Mouse (Mus musculus): ENCODE results near the gene Tnfaip1.
A peak's percentile ranks its signal among the peaks of the same experiment; 100 is the strongest.
"Not testable (repeated sequence)": the region's sequence is repeated elsewhere in the genome, so short reads cannot be mapped to it uniquely, and the experiment has no call there.

Tnfaip1 gene

DNA sequence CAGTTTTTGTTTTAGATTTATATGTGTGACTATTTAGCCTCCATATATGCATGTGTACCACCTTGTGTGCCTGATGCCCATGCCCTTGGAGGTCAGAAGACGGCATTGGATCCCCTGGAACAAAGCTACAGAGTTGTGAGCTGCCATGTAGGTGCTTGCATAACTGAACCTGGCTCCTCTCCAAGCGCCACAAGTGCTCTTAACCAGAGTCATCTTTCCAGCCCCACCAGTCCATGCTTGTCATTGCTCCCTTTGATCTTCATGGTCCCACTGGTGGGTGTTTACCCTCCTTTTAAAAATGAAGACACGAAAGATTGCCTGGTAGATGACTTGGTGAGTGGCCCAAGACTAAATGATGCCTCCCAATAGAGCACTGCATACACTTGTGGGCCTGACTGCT, 4.2 kb upstream of the Tnfaip1 start:
- no peak for DNase-seq (ENCODE audit: low read depth, low spot score)

DNA sequence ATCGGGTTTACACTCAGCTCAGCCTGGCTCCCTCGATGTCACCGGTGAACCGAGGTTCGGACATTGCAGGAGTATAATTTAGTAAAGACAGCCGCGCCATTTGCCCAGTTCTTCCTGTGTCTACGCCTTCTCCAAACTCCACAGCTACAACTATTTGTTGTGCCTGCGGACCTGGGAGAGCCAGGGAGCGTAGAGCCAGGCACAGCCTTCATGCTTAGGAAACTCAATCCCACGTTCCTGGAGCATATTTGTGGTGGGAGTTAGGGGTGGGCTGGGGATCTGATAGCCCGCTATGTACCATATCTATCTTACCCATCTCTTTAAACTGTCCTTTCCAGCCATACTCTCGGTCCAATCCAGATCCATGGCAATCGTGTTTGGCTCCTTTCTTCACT, 555 bp upstream of the Tnfaip1 start:
- no peak for DNase-seq (ENCODE audit: low read depth, low spot score)

DNA sequence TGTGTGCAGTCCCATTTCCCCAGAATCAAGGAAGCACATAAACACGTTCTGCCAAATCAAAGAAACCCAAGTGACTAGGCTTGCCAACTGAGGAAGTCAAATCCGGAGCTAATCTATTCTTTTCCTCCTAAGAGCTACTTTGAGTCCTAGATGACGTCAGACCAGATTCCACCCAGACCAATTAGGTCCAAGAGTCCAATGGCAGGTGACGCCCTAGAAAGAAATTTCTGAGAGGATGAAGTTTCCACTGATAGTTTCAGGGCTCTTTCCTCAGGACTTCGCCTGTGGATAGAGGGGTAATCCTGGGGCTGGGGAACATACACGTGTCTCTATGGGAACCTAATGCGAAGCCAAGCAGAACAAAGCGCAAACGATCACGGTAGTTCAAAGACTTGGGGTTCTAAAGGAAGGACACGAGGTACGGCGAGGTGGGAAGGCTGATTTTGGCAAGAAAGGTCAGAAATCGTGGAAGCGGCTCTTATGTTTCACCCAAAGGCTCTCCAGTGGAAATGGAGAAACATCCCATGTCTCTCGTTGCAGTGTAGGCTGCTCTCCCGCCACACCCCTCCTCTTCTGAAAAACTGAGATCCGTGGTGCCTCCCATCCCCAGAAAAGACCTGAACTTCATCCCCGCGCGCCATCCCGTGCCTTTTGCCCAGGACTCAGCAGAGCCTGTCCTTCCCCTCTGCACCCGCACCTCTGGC, 604 bp downstream of the Tnfaip1 start:
- peak; percentile 87 for DNase-seq (ENCODE audit: low read depth, low spot score)

DNA sequence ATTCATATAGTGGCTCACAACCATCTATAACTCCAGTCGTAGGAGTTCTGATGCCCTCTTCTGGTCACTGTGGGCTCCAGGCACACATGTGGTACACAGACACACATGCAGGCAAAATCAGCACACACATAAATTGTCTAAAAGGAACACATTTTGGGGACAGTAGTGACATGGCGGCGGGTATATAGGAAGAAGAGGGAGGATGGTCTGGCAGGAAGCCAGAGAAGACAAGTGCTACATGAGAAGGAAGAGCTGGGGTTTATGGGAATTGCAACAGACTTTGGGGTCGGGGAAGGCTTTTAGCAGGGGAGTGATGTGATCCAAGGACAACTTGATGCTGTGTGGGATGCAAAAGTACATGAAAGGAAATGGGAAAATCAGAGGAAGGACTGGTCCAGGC, 1.6 kb downstream of the Tnfaip1 start:
- peak; percentile 23 for DNase-seq (ENCODE audit: low read depth, low spot score)

DNA sequence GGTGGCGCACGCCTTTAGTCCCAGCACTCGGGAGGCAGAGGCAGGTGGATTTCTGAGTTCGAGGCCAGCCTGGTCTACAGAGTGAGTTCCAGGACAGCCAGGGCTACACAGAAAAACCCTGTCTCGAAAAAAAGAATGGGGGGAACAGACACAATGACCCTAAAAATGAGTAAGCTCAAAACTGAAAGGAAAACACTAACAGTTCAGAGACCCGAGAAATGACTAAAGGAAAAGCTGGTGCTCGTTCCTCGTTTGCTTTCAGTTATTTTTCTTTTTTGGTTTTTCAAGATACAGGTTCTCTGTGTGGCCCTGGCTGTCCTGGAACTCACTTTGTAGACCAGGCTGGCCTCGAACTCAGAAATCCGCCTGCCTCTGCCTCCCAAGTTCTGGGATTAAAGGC, 4.6 kb downstream of the Tnfaip1 start:
- not testable (repeated sequence) for DNase-seq (ENCODE audit: low read depth, low spot score)

DNA sequence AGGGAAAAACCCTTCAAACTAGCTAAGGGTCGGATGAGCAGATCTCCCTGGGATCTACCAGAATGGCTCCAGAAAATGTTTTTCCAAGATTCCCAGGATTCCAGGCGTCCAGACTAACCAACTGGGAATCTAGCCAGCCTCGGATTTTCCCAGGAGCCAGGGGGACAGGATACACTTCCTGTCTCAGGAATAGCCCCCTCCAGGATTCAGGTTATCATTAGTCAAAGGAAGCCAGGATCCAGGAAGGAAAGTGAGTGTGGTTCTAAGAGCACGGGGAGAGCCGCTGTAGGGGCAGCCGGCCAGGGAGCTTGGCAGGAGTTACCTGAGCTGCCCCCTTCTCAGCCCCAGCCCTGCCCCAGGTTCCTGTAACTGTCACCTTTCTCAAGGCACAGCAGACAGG, 5.1 kb downstream of the Tnfaip1 start:
- no peak for DNase-seq (ENCODE audit: low read depth, low spot score)

DNA sequence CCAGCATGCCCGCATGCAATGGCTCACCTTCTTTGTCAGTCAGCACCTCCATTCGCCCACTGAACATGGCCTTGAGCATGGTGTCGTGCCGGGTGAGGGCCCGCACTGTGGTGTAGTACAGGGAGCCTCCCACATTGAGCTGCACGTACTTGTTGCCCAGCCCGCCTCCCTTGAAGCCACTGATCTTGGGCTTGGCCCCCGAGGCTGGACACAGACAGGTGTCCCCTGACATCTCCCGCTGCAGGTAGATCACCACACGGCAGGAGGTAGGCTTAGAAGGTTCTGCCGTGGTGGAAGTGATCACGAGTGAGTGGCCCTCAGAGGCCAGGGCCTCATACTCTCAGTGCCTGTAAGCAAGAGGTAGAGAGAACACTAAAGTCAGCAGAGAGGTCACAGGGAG, 6.1 kb downstream of the Tnfaip1 start:
- DNase-seq (ENCODE audit: low read depth, low spot score) = no peak

DNA sequence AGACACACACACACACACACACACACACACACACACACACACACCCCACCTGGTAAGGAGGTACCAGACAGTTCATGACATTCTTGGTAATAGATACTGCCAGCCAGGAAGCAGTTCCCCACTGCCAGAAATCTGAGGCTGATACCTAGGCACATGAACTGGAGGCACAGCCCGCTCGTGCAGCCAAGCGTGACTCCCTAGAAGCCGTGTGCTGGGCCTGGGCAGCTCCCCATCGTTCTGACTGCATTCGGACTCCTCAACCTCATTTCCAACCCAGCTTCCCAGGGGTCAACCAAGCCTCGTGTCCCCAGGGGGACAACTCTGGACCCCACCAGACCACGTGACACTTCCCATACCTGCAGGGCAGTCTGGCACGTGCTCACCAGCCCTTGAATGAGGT, 7.4 kb downstream of the Tnfaip1 start:
- no peak for DNase-seq (ENCODE audit: low read depth, low spot score)

DNA sequence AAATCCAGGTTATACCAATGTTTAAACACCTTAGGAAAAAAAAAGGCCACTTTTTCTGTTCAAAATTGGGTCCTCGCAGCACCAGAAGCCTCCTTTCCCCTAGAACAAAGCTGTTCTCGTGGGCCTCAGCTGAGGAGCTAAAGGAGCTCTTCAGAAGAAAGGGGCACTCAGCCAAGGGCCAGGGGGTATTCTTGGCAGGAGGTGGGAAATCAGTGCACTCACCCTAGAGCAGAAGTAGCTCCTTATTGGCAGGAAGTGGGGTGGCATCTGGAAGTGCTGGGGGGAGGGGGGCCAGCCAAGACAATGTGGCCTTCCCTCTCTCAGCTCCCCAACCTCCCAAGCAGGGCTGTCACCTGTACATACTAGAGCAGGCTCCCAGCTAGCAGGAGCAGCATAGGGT, 11.3 kb downstream of the Tnfaip1 start:
- no peak for DNase-seq (ENCODE audit: low read depth, low spot score)

DNA sequence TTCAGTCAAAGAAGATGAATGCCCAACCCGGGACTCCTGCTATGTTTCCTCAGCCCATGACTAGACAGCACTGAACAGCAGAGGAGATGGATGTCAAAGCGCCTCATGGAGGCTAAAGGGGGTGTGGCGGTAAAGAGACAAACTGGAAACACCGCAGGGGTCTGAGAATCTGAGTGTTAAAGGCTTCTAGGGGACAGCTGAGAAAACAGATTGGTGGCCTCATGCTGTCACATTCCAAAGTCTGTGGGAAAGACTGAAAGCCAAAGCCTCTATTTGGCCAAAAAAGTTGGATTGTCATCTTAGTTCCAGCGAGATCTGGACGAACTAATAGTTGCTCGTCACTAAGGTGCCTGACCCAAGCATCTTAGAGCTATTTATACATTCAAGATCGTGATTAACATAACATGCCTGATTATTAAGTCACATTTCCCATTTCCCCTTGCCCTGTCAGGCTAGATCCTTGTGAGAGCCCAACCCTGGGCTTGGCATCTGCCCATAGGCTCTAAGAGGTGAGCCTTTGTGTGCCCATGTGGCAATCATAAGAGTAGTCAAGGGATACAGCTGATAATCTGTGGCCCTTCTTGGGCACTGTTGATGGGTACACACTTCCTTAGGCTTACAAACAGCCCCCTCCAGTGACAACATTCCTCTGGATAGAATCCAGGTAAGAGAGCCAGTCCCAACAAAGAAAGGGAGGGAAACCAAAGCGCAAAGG, 12.7 kb downstream of the Tnfaip1 start:
- peak; percentile 55 for DNase-seq (ENCODE audit: low read depth, low spot score)

DNA sequence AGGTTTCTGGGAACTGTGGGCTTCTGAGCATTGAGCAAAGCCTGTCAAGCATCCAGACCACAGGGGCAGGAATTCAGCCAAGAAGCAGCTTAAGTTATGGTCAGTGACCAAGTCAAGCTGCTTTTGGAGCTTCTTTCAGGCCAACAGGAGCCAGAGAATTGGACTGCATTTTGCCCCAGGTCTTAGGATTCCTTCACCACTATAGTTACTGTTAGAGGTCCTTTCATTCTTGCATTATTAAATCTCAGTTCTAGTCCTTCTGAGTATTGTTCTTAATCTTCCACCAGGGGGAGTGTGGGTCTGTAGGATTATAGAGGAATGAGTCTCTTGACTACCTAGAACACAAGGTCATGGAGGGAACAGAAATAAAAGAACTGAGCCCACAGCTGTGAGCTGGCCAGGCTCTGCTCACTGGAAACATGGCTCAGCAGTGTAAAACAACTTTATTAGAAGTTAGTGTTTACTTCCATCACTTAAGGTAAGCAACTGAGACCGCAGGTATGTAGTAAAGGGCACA, 13.6 kb downstream of the Tnfaip1 start:
- peak; percentile 63 for DNase-seq (ENCODE audit: low read depth, low spot score)

DNA sequence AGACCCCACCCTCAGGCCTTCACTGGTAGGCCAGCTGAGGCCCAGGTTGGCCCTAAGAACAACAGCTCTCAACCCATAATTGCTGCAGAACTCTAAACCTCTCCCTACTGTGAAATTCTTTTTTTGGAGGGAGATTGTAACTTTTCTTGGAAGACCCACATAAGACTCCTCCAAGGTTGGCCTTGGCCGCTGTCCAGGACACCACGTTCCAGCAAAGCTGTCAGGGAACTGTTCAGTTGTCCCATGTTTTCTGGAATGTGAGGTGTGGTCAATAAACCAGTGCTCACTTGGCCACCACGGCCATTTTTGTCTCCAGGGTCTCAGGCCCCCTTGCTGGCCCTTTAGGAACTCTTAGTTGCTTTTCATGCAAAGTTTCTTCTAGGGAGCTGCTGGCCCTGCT, 14.3 kb downstream of the Tnfaip1 start:
- no peak for DNase-seq (ENCODE audit: low read depth, low spot score)

DNA sequence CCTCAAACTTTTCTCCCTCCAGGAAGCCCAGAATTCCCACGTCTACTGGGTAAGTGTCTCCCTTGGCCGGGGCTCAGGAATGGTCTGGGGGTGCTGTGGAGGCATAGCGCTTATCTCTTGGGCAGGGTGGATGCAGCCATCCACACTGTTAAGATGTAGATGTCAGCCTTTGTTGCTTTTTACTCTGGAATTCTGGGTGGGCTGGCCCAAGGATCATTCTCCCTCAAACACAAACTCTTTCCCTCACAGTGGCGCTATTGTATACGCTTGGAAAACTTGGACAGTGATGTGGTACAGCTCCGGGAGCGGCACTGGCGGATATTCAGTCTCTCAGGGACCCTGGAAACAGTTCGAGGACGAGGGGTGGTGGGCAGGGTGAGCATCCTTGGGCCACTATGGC, 17.2 kb downstream of the Tnfaip1 start:
- peak; percentile 51 for DNase-seq (ENCODE audit: low read depth, low spot score)

DNA sequence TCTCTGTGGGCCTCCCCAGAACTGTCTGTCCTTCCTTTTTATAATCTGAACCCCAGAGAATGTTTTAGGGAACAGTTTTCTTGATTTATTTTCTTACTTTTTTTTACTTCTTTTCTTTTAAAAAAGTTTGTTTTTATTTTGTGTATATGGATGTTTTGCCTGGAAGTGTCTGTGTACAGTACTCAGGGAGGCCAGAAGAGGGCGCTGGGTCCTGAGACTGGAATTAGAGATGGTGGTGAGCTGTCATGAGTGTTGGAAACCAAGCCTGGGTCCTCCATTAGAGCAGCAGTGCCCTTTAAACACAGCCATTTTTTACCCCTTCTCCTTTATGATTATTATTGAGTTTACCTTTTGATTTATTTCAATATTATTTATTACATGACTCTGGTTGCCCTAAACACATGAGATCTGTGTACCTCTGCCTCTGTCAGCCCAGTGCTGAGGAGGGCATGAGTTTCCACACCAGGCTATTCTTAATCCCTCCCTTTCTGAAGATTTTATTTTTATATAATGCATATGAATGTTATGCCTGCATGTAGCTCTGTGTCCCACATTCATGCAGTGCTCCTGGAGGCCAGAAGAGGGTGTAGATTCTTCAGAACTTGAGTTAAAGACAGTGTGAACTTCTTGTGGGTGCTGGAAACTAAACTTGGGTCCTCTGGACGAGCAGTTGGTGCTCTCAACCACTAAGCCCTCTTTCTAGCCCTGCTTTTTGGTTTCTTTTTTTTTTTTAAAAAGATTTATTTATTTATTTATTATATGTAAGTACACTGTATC, 20.4 kb downstream of the Tnfaip1 start:
- peak; percentile 70 for DNase-seq (ENCODE audit: low read depth, low spot score)

DNA sequence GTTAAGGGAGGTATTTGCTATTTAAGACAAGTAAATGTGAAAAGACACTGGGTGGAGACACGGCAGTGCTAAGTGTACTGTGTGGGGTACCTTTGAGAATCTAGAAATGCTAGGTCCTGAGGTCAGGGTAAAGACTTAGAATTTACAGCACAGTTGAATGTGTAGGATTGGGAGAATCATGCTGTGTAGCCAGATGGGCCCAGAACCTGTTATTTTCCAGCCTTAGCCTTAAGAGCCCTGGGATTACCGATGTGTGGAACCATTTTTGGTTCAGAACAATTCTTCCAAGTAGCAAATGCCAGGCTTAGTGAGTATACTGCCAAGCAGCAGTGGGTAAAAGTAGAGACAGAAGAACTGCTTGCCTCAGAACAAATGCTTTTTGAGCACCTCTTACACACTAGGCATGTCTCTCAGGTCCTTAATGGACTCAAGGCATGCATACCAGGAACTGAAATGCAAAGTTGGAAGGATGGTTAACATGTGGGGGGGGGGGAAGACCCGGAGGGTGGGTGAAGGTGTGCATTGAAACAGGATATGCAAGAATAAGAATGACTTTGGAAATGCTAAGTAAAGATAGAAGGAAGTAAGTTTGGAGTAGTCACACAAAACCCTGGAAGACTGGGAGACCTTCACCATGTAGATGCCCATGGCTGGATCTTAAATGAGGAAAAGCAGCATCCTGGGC, 22.9 kb downstream of the Tnfaip1 start:
- DNase-seq (ENCODE audit: low read depth, low spot score) = peak; percentile 59

DNA sequence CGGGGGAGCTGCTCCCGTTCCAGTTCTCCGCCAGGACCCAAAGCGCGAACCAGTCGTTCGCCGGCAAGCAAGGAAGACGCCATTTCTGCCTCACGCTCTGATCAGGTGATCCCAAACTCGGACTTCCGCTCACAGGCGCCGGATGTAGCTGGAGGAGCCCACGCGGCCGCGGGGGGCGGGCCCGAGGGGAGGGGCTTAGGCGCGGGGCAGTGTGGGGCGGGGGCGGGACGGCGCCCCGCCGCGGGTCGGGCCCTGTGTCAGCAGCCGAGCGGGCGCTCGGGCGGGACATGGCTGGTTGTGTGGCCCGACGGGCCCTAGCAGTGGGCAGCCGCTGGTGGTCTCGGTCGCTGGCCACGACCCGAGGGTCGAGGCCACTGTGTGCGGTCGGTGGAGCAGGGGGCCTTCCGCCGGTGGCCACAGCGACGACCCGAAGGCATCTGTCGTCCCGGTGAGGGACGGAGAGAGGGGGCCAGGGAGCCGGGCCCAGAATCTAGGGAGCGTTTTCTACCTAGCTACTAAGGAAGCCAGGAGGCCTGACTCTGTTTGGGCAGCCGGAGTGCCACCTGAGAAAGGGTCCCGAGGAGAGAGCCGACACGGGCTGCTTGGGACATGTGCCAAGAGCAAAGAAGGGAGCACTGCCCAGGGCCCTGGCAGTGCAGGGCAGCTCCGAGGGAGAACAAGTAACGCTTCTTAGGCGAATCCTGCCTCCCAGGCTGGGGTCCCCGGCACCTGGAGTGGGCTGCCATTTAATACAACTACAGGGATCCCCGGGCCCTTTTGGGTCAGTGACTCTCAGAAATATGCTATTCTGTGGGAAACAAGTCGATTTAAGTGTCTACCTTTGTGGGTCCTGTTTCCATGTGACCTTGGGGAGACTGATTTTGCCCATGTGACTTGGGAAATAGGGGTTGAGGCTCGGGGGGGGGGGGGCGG, 23.8 kb downstream of the Tnfaip1 start, which contains the start of the genes Tmem199 and Poldip2:
Gene Tmem199, minus strand, starts transcription at position 148 of the 933 bp plus-strand sequence.
Gene Poldip2, plus strand, starts transcription at position 169 of the 933 bp plus-strand sequence.
- DNase-seq (ENCODE audit: low read depth, low spot score) = peak; percentile 95

DNA sequence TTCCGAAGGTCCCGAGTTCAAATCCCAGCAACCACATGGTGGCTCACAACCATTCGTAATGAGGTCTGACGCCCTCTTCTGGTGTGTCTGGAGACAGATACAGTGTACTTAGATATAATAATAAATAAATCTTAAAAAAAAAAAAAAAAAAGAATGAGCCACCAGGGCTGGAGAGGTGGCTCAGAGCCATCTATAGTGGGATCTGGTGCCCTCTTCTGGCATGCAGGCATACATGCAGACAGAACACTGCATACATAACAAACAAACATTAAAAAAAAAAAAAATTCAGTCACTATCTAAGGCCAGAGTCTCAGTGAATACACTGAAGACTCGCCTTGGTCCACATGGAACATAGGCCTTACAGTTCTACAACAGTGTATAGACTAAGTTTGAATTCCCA, 27.0 kb downstream of the Tnfaip1 start:
- DNase-seq (ENCODE audit: low read depth, low spot score) = peak; percentile 51

DNA sequence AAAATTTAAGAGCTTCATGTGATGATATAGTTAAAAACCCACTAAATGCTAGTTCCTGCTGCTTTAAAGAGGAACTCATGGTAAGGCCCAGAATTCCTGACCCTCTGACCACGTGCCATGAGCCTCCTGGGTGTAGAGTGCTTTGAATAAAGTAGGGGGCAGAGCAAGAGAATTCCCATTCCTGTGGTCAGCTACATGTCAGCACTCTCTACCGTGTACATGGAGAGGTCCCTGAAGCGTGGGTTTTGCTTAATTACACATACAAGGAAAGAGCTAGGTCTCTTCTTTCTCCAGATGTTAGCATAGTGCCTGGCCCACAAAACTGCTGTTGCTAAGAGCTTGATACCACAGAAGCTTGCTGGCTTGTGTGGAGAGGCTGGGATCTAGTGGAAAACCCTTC, 30.7 kb downstream of the Tnfaip1 start:
- DNase-seq (ENCODE audit: low read depth, low spot score) = no peak

DNA sequence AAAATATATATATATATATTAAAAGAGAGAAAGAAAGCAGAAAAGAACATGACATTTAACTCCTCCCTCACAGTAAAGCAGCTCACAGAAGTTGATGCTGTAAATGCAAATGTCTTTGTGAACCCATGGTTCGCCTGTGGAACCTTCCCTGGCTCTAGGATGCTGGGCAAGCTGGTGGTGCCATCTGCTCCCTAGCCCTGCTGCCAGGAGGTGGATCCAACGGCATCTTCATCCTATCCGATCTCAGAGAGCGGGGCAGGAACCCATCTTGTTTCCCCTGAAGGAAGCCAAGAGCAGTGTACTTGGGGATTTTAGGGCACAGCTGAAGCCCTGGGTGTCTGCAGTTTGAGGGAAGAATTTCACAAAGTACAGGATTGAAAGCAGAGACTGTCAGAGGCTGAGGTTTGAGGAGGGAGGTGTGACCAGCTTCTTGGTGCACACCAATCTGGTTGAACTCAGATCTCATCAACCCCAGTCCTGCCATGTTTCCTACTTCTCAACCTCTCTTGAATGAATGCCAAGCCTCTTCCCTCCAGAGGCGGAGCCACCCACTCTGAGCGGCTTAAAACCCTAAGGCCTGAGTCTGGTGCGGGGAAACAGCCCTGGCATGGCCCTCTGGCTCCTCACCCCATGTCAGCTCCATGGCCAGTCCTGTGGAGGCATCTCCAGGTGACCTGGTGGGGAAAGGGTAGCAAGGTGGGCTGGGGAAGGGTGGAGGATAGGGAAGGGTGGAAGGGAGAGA, 33.1 kb downstream of the Tnfaip1 start, which contains the start of gene Sebox:
Gene Sebox, plus strand, starts transcription at position 539 of the 742 bp plus-strand sequence.
- DNase-seq (ENCODE audit: low read depth, low spot score) = no peak

DNA sequence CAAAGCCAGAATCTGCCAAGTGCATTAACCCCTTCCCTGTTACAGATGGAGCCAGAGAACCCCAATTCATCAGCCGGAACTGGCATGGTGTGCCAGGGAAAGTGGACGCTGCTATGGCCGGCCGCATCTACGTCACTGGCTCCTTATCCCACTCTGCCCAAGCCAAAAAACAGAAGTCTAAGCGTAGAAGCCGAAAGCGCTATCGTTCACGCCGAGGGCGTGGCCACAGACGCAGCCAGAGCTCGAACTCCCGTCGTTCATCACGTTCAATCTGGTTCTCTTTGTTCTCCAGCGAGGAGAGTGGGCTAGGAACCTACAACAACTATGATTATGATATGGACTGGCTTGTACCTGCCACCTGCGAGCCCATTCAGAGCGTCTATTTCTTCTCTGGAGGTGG, 34.6 kb downstream of the Tnfaip1 start:
- peak; percentile 28 for DNase-seq (ENCODE audit: low read depth, low spot score)

Data from R1 (cell line).